Mouse (Mus musculus) retina, postnatal 1 day (tissue): ENCODE results near the gene Nxpe4.

Experiments
- DNase-seq: peaks from one replicate; pipeline ENCODE4 v3.0.0-alpha.2; 2012

The Nxpe4 gene

GRCm38 (mm10) chr9:48338783-48339455 lies 177.1 kb downstream of the Nxpe4 start:
- DNase-seq, result no peak

- DNase-seq, result no peak
Observed at GRCm38 (mm10) chr9:48339563-48339962, 177.7 kb downstream of the Nxpe4 start.

GRCm38 (mm10) chr9:48340708-48341380 lies 179.0 kb downstream of the Nxpe4 start:
- no peak for DNase-seq

GRCm38 (mm10) chr9:48345456-48345855 lies 183.6 kb downstream of the Nxpe4 start:
- peak; percentile 71 for DNase-seq

GRCm38 (mm10) chr9:48345866-48346265 lies 184.0 kb downstream of the Nxpe4 start:
- no peak for DNase-seq

GRCm38 (mm10) chr9:48353148-48353698 lies 191.4 kb downstream of the Nxpe4 start, which contains the start of gene Nxpe2:
Nxpe2 (minus strand) TSS chr9:48353454.
- DNase-seq, result no peak

- no peak for DNase-seq
Observed at GRCm38 (mm10) chr9:48354122-48354521, 192.3 kb downstream of the Nxpe4 start.

GRCm38 (mm10) chr9:48354793-48355192 lies 193.0 kb downstream of the Nxpe4 start:
- peak; percentile 80 for DNase-seq

GRCm38 (mm10) chr9:48357097-48357496 lies 195.3 kb downstream of the Nxpe4 start:
- no peak for DNase-seq

GRCm38 (mm10) chr9:48360826-48361225 lies 199.0 kb downstream of the Nxpe4 start:
- no peak for DNase-seq

GRCm38 (mm10) chr9:48361815-48362631 lies 200.2 kb downstream of the Nxpe4 start:
- no peak for DNase-seq

GRCm38 (mm10) chr9:48362743-48363142 lies 200.9 kb downstream of the Nxpe4 start:
- DNase-seq, result no peak

- DNase-seq, result no peak
Observed at GRCm38 (mm10) chr9:48373232-48373878, 211.5 kb downstream of the Nxpe4 start.

- DNase-seq, result no peak
Observed at GRCm38 (mm10) chr9:48374357-48374756, 212.5 kb downstream of the Nxpe4 start.

GRCm38 (mm10) chr9:48388451-48388850 lies 226.6 kb downstream of the Nxpe4 start:
- no peak for DNase-seq

- no peak for DNase-seq
Observed at GRCm38 (mm10) chr9:48389983-48390382, 228.2 kb downstream of the Nxpe4 start.

GRCm38 (mm10) chr9:48403590-48404209 lies 241.9 kb downstream of the Nxpe4 start:
- DNase-seq, result no peak

- DNase-seq, result no peak
Observed at GRCm38 (mm10) chr9:48404687-48405086, 242.9 kb downstream of the Nxpe4 start.

GRCm38 (mm10) chr9:48407549-48408327 lies 245.9 kb downstream of the Nxpe4 start:
- DNase-seq, result no peak

GRCm38 (mm10) chr9:48410217-48411035 lies 248.6 kb downstream of the Nxpe4 start:
- DNase-seq, result no peak

- DNase-seq, result no peak
Observed at GRCm38 (mm10) chr9:48413591-48413990, 251.8 kb downstream of the Nxpe4 start.
